Mouse (Mus musculus) stomach, postnatal 0 days (tissue): ENCODE data around the gene Dennd4b.

Source experiments
- CTCF ChIP-seq: IDR thresholded peaks from 2 replicates; pipeline ENCODE4 v1.5.1; 2016; ENCODE audit warnings: antibody characterized with exemption, low read depth, mild to moderate bottlenecking, moderate library complexity
- EP300 ChIP-seq: optimal IDR thresholded peaks from 2 replicates; pipeline ENCODE3; 2016; ENCODE audit warnings: antibody characterized with exemption

- TF ChIP-seq CTCF (no peak), EP300 (no peak)
Measured at GRCm38 (mm10) chr3:90222941-90223340, 42.0 kb upstream of the Dennd4b start.
